Mouse (Mus musculus) T-helper 17 cell (primary cell): ENCODE measurements around the gene Grin3b.

Source experiments
- in situ Hi-C, 2 experiments: fragments of 300-600 bp; cut with MboI, MseI; formaldehyde crosslinking; loops; 1 replicate in 1 of 2; 2 replicates in 1 of 2; pipeline ENCODE4 v1.15.1; 2025; ENCODE audit warnings: high pct_unique_total_duplicates in 2 of 2

Grin3b gene

GRCm38 (mm10) chr10:79986963-79987362 is 16.4 kb downstream of the Grin3b start:
- in situ Hi-C loops: loop anchor here in 1 of 2 experiments (5.0 to 10.0 kb wide), 3 partner anchors 45 to 158 kb away; partner anchors contain the start of genes Cbarp, Midn and Stk11

- in situ Hi-C loops: loop anchor here in 1 of 2 experiments (5.0 to 10.0 kb wide), 3 partner anchors 44 to 157 kb away; partner anchors contain the start of genes Cbarp, Midn and Stk11
These were observed 17.4 kb downstream of the Grin3b start for GRCm38 (mm10) chr10:79987771-79988505.

- in situ Hi-C loops: loop anchor here in 1 of 2 experiments (5.0 to 10.0 kb wide), 3 partner anchors 44 to 156 kb away; partner anchors contain the start of genes Cbarp, Midn and Stk11
These were observed 18.2 kb downstream of the Grin3b start, which contains the start of gene Cnn2 for GRCm38 (mm10) chr10:79988506-79989271. TSS of gene Cnn2 (plus strand) at chr10:79988584.

- in situ Hi-C loops: loop anchor here in 1 of 2 experiments (5.0 to 10.0 kb wide), 3 partner anchors 43 to 155 kb away; partner anchors contain the start of genes Cbarp, Midn and Stk11
These were observed 18.8 kb downstream of the Grin3b start for GRCm38 (mm10) chr10:79989272-79989786.

- in situ Hi-C loops: loop anchor here (5.0 to 10.0 kb wide), 4 partner anchors 42 to 155 kb away; partner anchors contain the start of genes Cbarp (in 1 of the 2), Midn (in 1 of the 2) and Stk11 (in 1 of the 2)
These were observed 19.4 kb downstream of the Grin3b start for GRCm38 (mm10) chr10:79989870-79990269.

- in situ Hi-C loops: loop anchor here in 1 of 2 experiments (5.0 kb wide), 1 partner anchor 66 kb away; no protein-coding TSS in a partner anchor
These were observed 20.6 kb downstream of the Grin3b start for GRCm38 (mm10) chr10:79991099-79991498.

- in situ Hi-C loops: loop anchor here in 1 of 2 experiments (5.0 kb wide), 1 partner anchor 66 kb away; no protein-coding TSS in a partner anchor
These were observed 21.0 kb downstream of the Grin3b start for GRCm38 (mm10) chr10:79991548-79991947.

GRCm38 (mm10) chr10:79994397-79995115 is 24.0 kb downstream of the Grin3b start:
- in situ Hi-C loops: loop anchor here in 1 of 2 experiments (5.0 kb wide), 1 partner anchor 63 kb away; no protein-coding TSS in a partner anchor

GRCm38 (mm10) chr10:79995636-79996035 is 25.1 kb downstream of the Grin3b start:
- in situ Hi-C loops: no loop called here

GRCm38 (mm10) chr10:79996272-79997033 is 25.9 kb downstream of the Grin3b start, which contains the start of gene Abca7:
TSS of gene Abca7 (plus strand) at chr10:79996494.
- in situ Hi-C loops: no loop called here

- in situ Hi-C loops: no loop called here
These were observed 26.7 kb downstream of the Grin3b start for GRCm38 (mm10) chr10:79997034-79997760.

- in situ Hi-C loops: no loop called here
These were observed 27.3 kb downstream of the Grin3b start for GRCm38 (mm10) chr10:79997819-79998218.

GRCm38 (mm10) chr10:80001945-80002344 is 31.4 kb downstream of the Grin3b start:
- in situ Hi-C loops: no loop called here

- in situ Hi-C loops: no loop called here
These were observed 32.3 kb downstream of the Grin3b start for GRCm38 (mm10) chr10:80002829-80003228.

- in situ Hi-C loops: no loop called here
These were observed 33.1 kb downstream of the Grin3b start for GRCm38 (mm10) chr10:80003374-80004232.

GRCm38 (mm10) chr10:80004233-80004705 is 33.8 kb downstream of the Grin3b start:
- in situ Hi-C loops: no loop called here

- in situ Hi-C loops: no loop called here
These were observed 41.2 kb downstream of the Grin3b start for GRCm38 (mm10) chr10:80011740-80012139.

GRCm38 (mm10) chr10:80013609-80014008 is 43.1 kb downstream of the Grin3b start:
- in situ Hi-C loops: no loop called here
